Mouse (Mus musculus) cerebellum, adult 2 months (tissue): Measurements from ENCODE around the gene Atg101.

Experiments used
- CTCF ChIP-seq: fragments of 200-500 bp; IDR thresholded peaks from 2 replicates; pipeline ENCODE4 v1.5.1; 2011; ENCODE audit warnings: low read depth, mild to moderate bottlenecking, control low read depth, low read length, moderate library complexity, borderline replicate concordance; ENCODE audit not compliant: insufficient read depth
- POLR2A ChIP-seq: fragments of 200-500 bp; IDR thresholded peaks from 2 replicates; pipeline ENCODE4 v1.6.1; 2011; ENCODE audit warnings: low read length, control low read depth, borderline replicate concordance; ENCODE audit not compliant: insufficient read depth

DNA sequence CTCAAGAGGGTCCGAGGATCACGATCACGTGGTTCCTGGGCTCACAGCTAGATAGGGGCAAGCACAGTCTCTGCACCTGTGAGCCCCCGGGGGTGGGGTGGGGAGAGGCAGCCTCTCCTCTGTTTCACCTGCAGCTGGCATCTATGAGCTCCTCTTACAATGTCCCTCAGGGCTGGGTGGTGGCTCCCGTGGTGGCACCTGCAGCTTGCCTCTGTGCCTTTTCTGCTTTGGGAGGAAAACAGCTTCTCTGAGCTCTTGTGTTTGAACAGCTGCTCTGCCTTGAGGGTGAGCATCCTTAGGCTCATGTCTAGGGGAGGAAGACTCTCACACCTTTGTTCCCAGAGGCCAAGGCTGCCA, 48.8 kb upstream of the Atg101 start:
- no peak for TF ChIP-seq CTCF
- no peak for TF ChIP-seq POLR2A
